Mouse (Mus musculus) WW6 (cell line): ENCODE data around the gene 4933416C03Rik.

Experiments
- DNase-seq: peaks from one replicate; pipeline ENCODE4 v3.0.0-alpha.2; 2013; ENCODE audit warnings: low read depth, low spot score

4933416C03Rik gene

GRCm38 (mm10) chr10:116113867-116114474, at the start of gene 4933416C03Rik:
Gene 4933416C03Rik, minus strand, starts transcription at chr10:116113917.
- DNase-seq, result no peak

GRCm38 (mm10) chr10:116162338-116162737, 48.6 kb upstream of the 4933416C03Rik start:
- no peak for DNase-seq

GRCm38 (mm10) chr10:116156699-116157098, 43.0 kb upstream of the 4933416C03Rik start:
- DNase-seq, result no peak

- no peak for DNase-seq
Measured at GRCm38 (mm10) chr10:116154707-116155106, 41.0 kb upstream of the 4933416C03Rik start.

- DNase-seq, result no peak
Measured at GRCm38 (mm10) chr10:116146091-116146490, 32.4 kb upstream of the 4933416C03Rik start.

- no peak for DNase-seq
Measured at GRCm38 (mm10) chr10:116143684-116144083, 30.0 kb upstream of the 4933416C03Rik start.

GRCm38 (mm10) chr10:116140226-116140625, 26.5 kb upstream of the 4933416C03Rik start:
- no peak for DNase-seq

GRCm38 (mm10) chr10:116135187-116135586, 21.5 kb upstream of the 4933416C03Rik start:
- no peak for DNase-seq

GRCm38 (mm10) chr10:116132233-116132632, 18.5 kb upstream of the 4933416C03Rik start:
- DNase-seq, result no peak

GRCm38 (mm10) chr10:116131223-116131622, 17.5 kb upstream of the 4933416C03Rik start:
- no peak for DNase-seq

- no peak for DNase-seq
Measured at GRCm38 (mm10) chr10:116130401-116130800, 16.7 kb upstream of the 4933416C03Rik start.

- DNase-seq, result no peak
Measured at GRCm38 (mm10) chr10:116125364-116125763, 11.6 kb upstream of the 4933416C03Rik start.

GRCm38 (mm10) chr10:116123808-116124207, 10.1 kb upstream of the 4933416C03Rik start:
- DNase-seq, result no peak

- DNase-seq, result no peak
Measured at GRCm38 (mm10) chr10:116121463-116121862, 7.7 kb upstream of the 4933416C03Rik start.

GRCm38 (mm10) chr10:116117060-116117459, 3.3 kb upstream of the 4933416C03Rik start:
- no peak for DNase-seq

- DNase-seq, result no peak
Measured at GRCm38 (mm10) chr10:116115881-116116677, 2.4 kb upstream of the 4933416C03Rik start.

GRCm38 (mm10) chr10:116112868-116113267, 849 bp downstream of the 4933416C03Rik start:
- DNase-seq, result no peak

GRCm38 (mm10) chr10:116108730-116109129, 5.0 kb downstream of the 4933416C03Rik start:
- no peak for DNase-seq

GRCm38 (mm10) chr10:116108176-116108575, 5.5 kb downstream of the 4933416C03Rik start:
- DNase-seq, result no peak

GRCm38 (mm10) chr10:116098470-116098869, 15.2 kb downstream of the 4933416C03Rik start:
- no peak for DNase-seq

- no peak for DNase-seq
Measured at GRCm38 (mm10) chr10:116096466-116096865, 17.3 kb downstream of the 4933416C03Rik start.

GRCm38 (mm10) chr10:116083965-116084364, 29.8 kb downstream of the 4933416C03Rik start:
- no peak for DNase-seq

- no peak for DNase-seq
Measured at GRCm38 (mm10) chr10:116080841-116081240, 32.9 kb downstream of the 4933416C03Rik start.
